Mouse (Mus musculus) liver, postnatal 0 days (tissue): ENCODE data around the gene Fto.

Experiments used
- CTCF ChIP-seq: sonication (generic); IDR thresholded peaks from 2 replicates; pipeline ENCODE4 v1.5.1; 2016; ENCODE audit warnings: antibody characterized with exemption, low read depth
- EP300 ChIP-seq: IDR thresholded peaks from 2 replicates; pipeline ENCODE4 v1.6.1; 2016; ENCODE audit warnings: antibody characterized with exemption, low read depth, mild to moderate bottlenecking

DNA sequence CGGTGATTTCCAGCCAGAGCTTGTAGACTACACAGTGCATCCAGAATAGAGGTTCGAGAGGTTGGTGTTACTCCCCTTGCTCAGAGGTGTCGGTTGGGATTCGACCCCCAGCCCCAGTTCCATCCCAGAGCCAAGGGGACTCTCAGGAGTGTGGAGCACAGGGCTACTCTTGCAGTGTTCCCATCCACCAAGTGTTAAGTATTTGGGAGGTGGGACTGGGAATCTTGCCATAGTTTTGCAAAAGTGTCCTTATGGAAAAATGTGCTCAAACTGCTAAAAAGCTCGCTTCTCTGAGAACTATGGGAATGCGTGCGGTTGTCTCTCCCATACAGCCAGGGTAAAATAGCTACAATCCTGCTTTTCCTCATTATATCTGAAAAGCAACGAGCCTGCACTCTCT is 180.0 kb downstream of the Fto start:
- TF ChIP-seq EP300, result no peak
- TF ChIP-seq CTCF, result no peak
